Mouse (Mus musculus): Measurements from ENCODE around the gene Pfas.

GRCm38 (mm10) chr11:68956697-68957096 lies 51.6 kb downstream of the Pfas start:
- TF ChIP-seq POLR2A (IDR thresholded peaks at IDR 0.05; ENCODE audit: insufficient read depth, low read depth, low read length): no peak
- no peak for TF ChIP-seq CTCF (IDR thresholded peaks at IDR 0.05; ENCODE audit: insufficient read depth, low read depth, low read length)
